Mouse (Mus musculus): ENCODE results near the gene Sms.

- no peak for TF ChIP-seq FLI1 (IDR thresholded peaks at IDR 0.05; ENCODE audit: low read length)
- TF ChIP-seq GATA1 (IDR thresholded peaks at IDR 0.05; ENCODE audit: borderline replicate concordance, low read length), result no peak
These were observed 9.8 kb upstream of the Sms start for GRCm38 (mm10) chrX:157501871-157502270.

Data from megakaryocyte, embryonic 14.5 days (primary cell).